Mouse (Mus musculus): ENCODE results near the gene Gtf2a2. TPM values are rescaled to one million over a fixed set of nuclear protein-coding genes. Genes with fewer than 3 reads are reported as not detected.

Gene Gtf2a2
- total RNA-seq, 1 experiment from 2014 or later = 76.2 TPM

- no peak for DNase-seq
Measured at GRCm38 (mm10) chr9:70062012-70062411, 49.7 kb downstream of the Gtf2a2 start.

- no peak for DNase-seq
Measured at GRCm38 (mm10) chr9:70067497-70067896, 55.1 kb downstream of the Gtf2a2 start.

- DNase-seq = peak; percentile 67
Measured at GRCm38 (mm10) chr9:70069961-70070435, 57.6 kb downstream of the Gtf2a2 start.

- no peak for DNase-seq
Measured at GRCm38 (mm10) chr9:70072387-70072786, 60.0 kb downstream of the Gtf2a2 start.

Other genes starting within 250 kb of the Gtf2a2 start
- gene Bnip2, start 23.1 kb upstream of the Gtf2a2 start, total RNA-seq (2021) = 97.8 and 100 TPM in 2 replicates
- gene Gcnt3, start 25.5 kb downstream of the Gtf2a2 start, total RNA-seq (2021) = not detected in 2 replicates
- gene Fam81a, start 130.0 kb downstream of the Gtf2a2 start, total RNA-seq (2021) = 3.4 and 3.5 TPM in 2 replicates
- gene Myo1e, start 194.8 kb downstream of the Gtf2a2 start, total RNA-seq (2021) = 21.3 and 22.5 TPM in 2 replicates

Data from adrenal gland, postnatal 14 days (tissue).